ENCODE assay signal across 16 mouse cellular contexts in the genomic region with DNA sequence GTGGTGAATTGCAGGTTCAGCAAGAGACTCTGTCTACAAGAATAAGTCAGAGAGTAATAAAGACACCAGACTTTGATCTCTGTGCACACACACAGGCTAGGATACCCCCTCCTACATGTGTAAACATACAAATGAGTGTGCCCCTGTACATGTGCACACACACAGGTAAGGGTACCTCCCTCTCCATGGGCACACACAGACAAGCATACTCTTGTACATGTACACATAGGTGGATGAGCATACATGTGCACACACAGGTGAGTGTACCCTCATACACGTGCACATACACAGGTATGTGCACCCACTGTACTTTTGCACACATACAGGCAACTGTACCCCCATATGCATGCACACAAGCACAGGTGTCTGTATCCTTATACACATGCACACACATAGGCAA.
"Had no signal": no experiment of that assay in that cellular context is flagged by ENCODE, and none has a peak within 500 bp of the region (broad histone marks: within the 10 kb centered on the region; RNA-seq: fewer than 3 reads in every experiment).

No protein-coding gene starts in this region.

- DNase-seq: kidney, adult 2 months; kidney, postnatal 25 days; layer of hippocampus, adult 9-11 months; lung, adult 2 months; lung, postnatal 14 days; midbrain, embryonic 14.5 days; right cerebral cortex, adult 18-20 months; right cerebral cortex, postnatal 14 days; right cerebral cortex, postnatal 4 days; thymus, postnatal 25 days had no signal

- H3K4me2 ChIP-seq: hindbrain, embryonic 15.5 days; limb, embryonic 13.5 days; midbrain, embryonic 11.5 days had no signal

- H3K4me1 ChIP-seq: hindbrain, embryonic 15.5 days; limb, embryonic 13.5 days had no signal

- H3K36me3 ChIP-seq: hindbrain, embryonic 15.5 days; limb, embryonic 13.5 days had no signal

- H3K9ac ChIP-seq: hindbrain, embryonic 15.5 days; limb, embryonic 13.5 days had no signal

- H3K27ac ChIP-seq: hindbrain, embryonic 15.5 days; kidney, postnatal 0 days; limb, embryonic 13.5 days; macrophage had no signal

- H3K4me3 ChIP-seq: hindbrain, embryonic 15.5 days; layer of hippocampus, adult 2 months; limb, embryonic 13.5 days had no signal

- H3K9me3 ChIP-seq: hindbrain, embryonic 15.5 days; limb, embryonic 13.5 days had no signal

- H3K27me3 ChIP-seq: hindbrain, embryonic 15.5 days; limb, embryonic 13.5 days had no signal
